25 mouse cellular contexts compared by ENCODE assay signal in genomic region chr7:44841825-44842463, GRCm38 (mm10). TPM values are rescaled to one million over a fixed set of nuclear protein-coding genes. Genes with fewer than 3 reads are reported as not detected.
DNase-seq lines count a peak whose midpoint lies in the region; ATAC-seq and TF ChIP-seq lines count a peak whose summit lies in the region.
"Had no signal": no experiment of that assay in that cellular context is flagged by ENCODE, and none has a peak within 500 bp of the region (broad histone marks: within the 10 kb centered on the region; RNA-seq: fewer than 3 reads in every experiment).

No protein-coding gene starts in this region.

- H3K36me3 ChIP-seq in hindbrain, embryonic 11.5 days (ENCODE audit: control insufficient read depth, insufficient read depth, low read length): peaks cover 11% of the 10 kb centered on the region
- peaks cover 71% of the 10 kb centered on the region for H3K36me3 ChIP-seq in hindbrain, embryonic 14.5 days (replicated peaks; ENCODE audit: control insufficient read depth, insufficient read depth)
- no peaks in the 10 kb centered on the region for H3K36me3 ChIP-seq in testis, adult 2 months (ENCODE audit: control insufficient read depth, insufficient read depth, low read length)

- H3K4me2 ChIP-seq in hindbrain, embryonic 11.5 days (replicated peaks; ENCODE audit: low read depth, low read length): no peak overlapping the region
- H3K4me2 ChIP-seq in hindbrain, embryonic 14.5 days (replicated peaks): no peak overlapping the region
- H3K4me2 ChIP-seq: embryonic facial prominence, embryonic 13.5 days; forebrain, embryonic 12.5 days; forebrain, embryonic 15.5 days; heart, embryonic 12.5 days; heart, embryonic 15.5 days; hindbrain, embryonic 15.5 days had no signal

- peaks cover 10% of the 10 kb centered on the region for H3K4me1 ChIP-seq in hindbrain, embryonic 11.5 days (replicated peaks; ENCODE audit: control insufficient read depth, insufficient read depth, low read length)
- peaks cover 10% of the 10 kb centered on the region for H3K4me1 ChIP-seq in hindbrain, embryonic 14.5 days (replicated peaks; ENCODE audit: control insufficient read depth, insufficient read depth, low read length)
- H3K4me1 ChIP-seq in testis, adult 2 months (ENCODE audit: control insufficient read depth, insufficient read depth, low read length): peaks cover 14% of the 10 kb centered on the region

- peak; percentile 52 for DNase-seq in gastrocnemius, adult 18-20 months (ENCODE audit: low spot score)
- DNase-seq in gastrocnemius, postnatal 36 days: no peak
- DNase-seq in hindbrain, embryonic 11.5 days (ENCODE audit: low spot score): no peak
- no peak for DNase-seq in hindbrain, embryonic 14.5 days (ENCODE audit: low spot score)
- no peak for DNase-seq in testis, postnatal 14 days (ENCODE audit: low spot score)
- DNase-seq in thymus, postnatal 10 days (ENCODE audit: low spot score in 2 of 2): no peak
- DNase-seq: adrenal gland, adult 8-10 months; adrenal gland, postnatal 25 days; B cell, adult 2 months; cerebellum, adult 2 months; cerebellum, adult 9-11 months; gastrocnemius, postnatal 14 days; heart, postnatal 10 days; heart, postnatal 36 days had no signal

- 89% methylated on average over 8 of the region's 8 CpGs for WGBS in hindbrain, embryonic 11.5 days
- WGBS in hindbrain, embryonic 14.5 days: 93% methylated on average over 8 of the region's 8 CpGs

- intact Hi-C loops in gastrocnemius, postnatal 36 days (cut with DNase I): no loop called here

- no peak for ATAC-seq in hindbrain, embryonic 11.5 days (ENCODE audit: low FRiP score)
- ATAC-seq in hindbrain, embryonic 14.5 days (ENCODE audit: low FRiP score): no peak
- ATAC-seq: activated CD4-positive, CD25-positive, alpha-beta regulatory T cell, adult 4 months; forebrain, embryonic 15.5 days; intestine, postnatal 0 days had no signal

- no peak overlapping the region for H3K4me3 ChIP-seq in hindbrain, embryonic 11.5 days (ENCODE audit: low read depth, low read length)
- no peak overlapping the region for H3K4me3 ChIP-seq in hindbrain, embryonic 14.5 days (replicated peaks; ENCODE audit: low read length)
- peak overlapping the region; percentile 74 for H3K4me3 ChIP-seq in testis, adult 2 months (ENCODE audit: control insufficient read depth, low read depth, low read length)
- H3K4me3 ChIP-seq: embryonic facial prominence, embryonic 13.5 days; erythroblast, embryonic 14.5 days; forebrain, embryonic 12.5 days; forebrain, embryonic 15.5 days; heart, embryonic 12.5 days; heart, embryonic 15.5 days; hindbrain, embryonic 10.5 days; hindbrain, embryonic 15.5 days had no signal

- H3K9ac ChIP-seq in hindbrain, embryonic 11.5 days (ENCODE audit: low read depth, low read length): 0 out of 2 replicates have a peak overlapping the region, but pooled peaks have one; percentile 11
- no peak overlapping the region for H3K9ac ChIP-seq in hindbrain, embryonic 14.5 days
- H3K9ac ChIP-seq: embryonic facial prominence, embryonic 13.5 days; forebrain, embryonic 12.5 days; forebrain, embryonic 15.5 days; heart, embryonic 12.5 days; heart, embryonic 15.5 days; hindbrain, embryonic 15.5 days had no signal

- TF ChIP-seq POLR2A in testis, adult 2 months (IDR thresholded peaks at IDR 0.05; ENCODE audit: control insufficient read depth, low read depth, low read length): no peak

- no peak for TF ChIP-seq CTCF in testis, adult 2 months (IDR thresholded peaks at IDR 0.05; ENCODE audit: control insufficient read depth, insufficient read depth, insufficient replicate concordance, low read depth, low read length)

- H3K27me3 ChIP-seq in hindbrain, embryonic 11.5 days (ENCODE audit: control insufficient read depth, insufficient read depth, low read length): peaks cover 20% of the 10 kb centered on the region
- H3K27me3 ChIP-seq in hindbrain, embryonic 14.5 days (ENCODE audit: control insufficient read depth, insufficient read depth, low read length): peaks cover 22% of the 10 kb centered on the region
- no peaks in the 10 kb centered on the region for H3K27me3 ChIP-seq in testis, adult 2 months (ENCODE audit: control insufficient read depth, insufficient read depth, low read length)

- H3K27ac ChIP-seq in hindbrain, embryonic 11.5 days (ENCODE audit: low read depth, low read length): no peak overlapping the region
- no peak overlapping the region for H3K27ac ChIP-seq in hindbrain, embryonic 14.5 days
- no peak overlapping the region; the same call in 1 of the 2 replicates for H3K27ac ChIP-seq in testis, adult 2 months (ENCODE audit: control insufficient read depth, insufficient read depth, low read depth, low read length)
- H3K27ac ChIP-seq: embryonic facial prominence, embryonic 13.5 days; forebrain, embryonic 12.5 days; forebrain, embryonic 15.5 days; heart, embryonic 15.5 days; hindbrain, embryonic 10.5 days; hindbrain, embryonic 15.5 days had no signal

- H3K9me3 ChIP-seq in hindbrain, embryonic 11.5 days (ENCODE audit: control insufficient read depth, low read length): no peaks in the 10 kb centered on the region
- H3K9me3 ChIP-seq in hindbrain, embryonic 14.5 days (ENCODE audit: control insufficient read depth, low read length): no peaks in the 10 kb centered on the region
- H3K9me3 ChIP-seq: embryonic facial prominence, embryonic 13.5 days; forebrain, embryonic 12.5 days; forebrain, embryonic 15.5 days; heart, embryonic 12.5 days; heart, embryonic 15.5 days; hindbrain, embryonic 10.5 days; hindbrain, embryonic 15.5 days had no signal

RNA-seq across cellular contexts. Expression of gene Akt1s1, which starts 6.8 kb away (rescaled TPM):
- 100 to 1,000 TPM; 130 to 144 TPM for total RNA-seq in gastrocnemius, adult 18-20 months (2021)
- total RNA-seq in gastrocnemius, postnatal 36 days (2021): 100 to 1,000 TPM; 111 to 122 TPM
- polyA plus RNA-seq in hindbrain, embryonic 11.5 days (2014; fragmentation: Nextera tagmentation; extraction: Ambion mirVana): 31.7 and 38.0 TPM in 2 replicates
- 57.6 and 59.1 TPM in 2 replicates for polyA plus RNA-seq in hindbrain, embryonic 14.5 days (2014; fragmentation: Nextera tagmentation; extraction: Ambion mirVana)
- polyA plus RNA-seq in testis, adult 2 months (2012; rRNA removed): 31.5 and 35.7 TPM in 2 replicates

RNA-seq across cellular contexts. Expression of gene Tbc1d17, which starts 6.9 kb away (rescaled TPM):
- 10 to 100 TPM; 46.8 to 61.0 TPM for total RNA-seq in gastrocnemius, adult 18-20 months (2021)
- total RNA-seq in gastrocnemius, postnatal 36 days (2021): 10 to 100 TPM; 42.4 to 53.4 TPM
- polyA plus RNA-seq in hindbrain, embryonic 11.5 days (2014; fragmentation: Nextera tagmentation; extraction: Ambion mirVana): 60.9 and 65.5 TPM in 2 replicates
- 98.5 and 104 TPM in 2 replicates for polyA plus RNA-seq in hindbrain, embryonic 14.5 days (2014; fragmentation: Nextera tagmentation; extraction: Ambion mirVana)
- 24.4 and 28.5 TPM in 2 replicates for polyA plus RNA-seq in testis, adult 2 months (2012; rRNA removed)

RNA-seq across cellular contexts. Expression of gene Pnkp, which starts 15.0 kb away (rescaled TPM):
- 10 to 100 TPM; 19.2 to 20.2 TPM for total RNA-seq in gastrocnemius, adult 18-20 months (2021)
- total RNA-seq in gastrocnemius, postnatal 36 days (2021): 10 to 100 TPM; 14.9 to 18.7 TPM
- 26.3 and 27.6 TPM in 2 replicates for polyA plus RNA-seq in hindbrain, embryonic 11.5 days (2014; fragmentation: Nextera tagmentation; extraction: Ambion mirVana)
- polyA plus RNA-seq in hindbrain, embryonic 14.5 days (2014; fragmentation: Nextera tagmentation; extraction: Ambion mirVana): 23.4 and 26.5 TPM in 2 replicates
- 26.5 and 29.4 TPM in 2 replicates for polyA plus RNA-seq in testis, adult 2 months (2012; rRNA removed)

RNA-seq across cellular contexts. Expression of gene Atf5, which starts 25.5 kb away (rescaled TPM):
- 10 to 100 TPM; 62.4 to 99.0 TPM for total RNA-seq in gastrocnemius, adult 18-20 months (2021)
- 10 to 100 TPM; 55.2 to 69.3 TPM for total RNA-seq in gastrocnemius, postnatal 36 days (2021)
- 1.9 and 2.0 TPM in 2 replicates for polyA plus RNA-seq in hindbrain, embryonic 11.5 days (2014; fragmentation: Nextera tagmentation; extraction: Ambion mirVana)
- polyA plus RNA-seq in hindbrain, embryonic 14.5 days (2014; fragmentation: Nextera tagmentation; extraction: Ambion mirVana): 2.2 and 2.5 TPM in 2 replicates
- polyA plus RNA-seq in testis, adult 2 months (2012; rRNA removed): 21.6 TPM in 2 replicates

RNA-seq across cellular contexts. Expression of gene Il4i1, which starts 25.8 kb away (rescaled TPM):
- 1 to 10 TPM; 2.3 to 3.5 TPM for total RNA-seq in gastrocnemius, adult 18-20 months (2021)
- 1 to 10 TPM; 1.0 to 6.4 TPM for total RNA-seq in gastrocnemius, postnatal 36 days (2021)
- 0.60 and 1.7 TPM in 2 replicates for polyA plus RNA-seq in hindbrain, embryonic 11.5 days (2014; fragmentation: Nextera tagmentation; extraction: Ambion mirVana)
- 1.3 TPM in 2 replicates for polyA plus RNA-seq in hindbrain, embryonic 14.5 days (2014; fragmentation: Nextera tagmentation; extraction: Ambion mirVana)
- 97.2 and 97.6 TPM in 2 replicates for polyA plus RNA-seq in testis, adult 2 months (2012; rRNA removed)
